Mouse (Mus musculus) neural tube, embryonic 12.5 days (tissue): ENCODE results near the gene Lrrc3b. TPM values are rescaled to one million over a fixed set of nuclear protein-coding genes. Genes with fewer than 3 reads are reported as not detected.

Source experiments
- ATAC-seq: fragments of 200-750 bp; cut with Nextera tagmentation; 2 replicates; pipeline ENCODE4 v1.8.0; 2017; ENCODE audit warnings: low read depth, mild to moderate bottlenecking, moderate TSS enrichment, moderate library complexity; ENCODE audit not compliant: low FRiP score
- H3K27ac ChIP-seq: fragments of 300-500 bp; sonication (generic); 2 replicates; pipeline ENCODE4 v1.5.1; 2016
- H3K27me3 ChIP-seq: fragments of 300-500 bp; sonication (generic); replicated peaks from 2 replicates; pipeline ENCODE4 v1.6.1; 2016; ENCODE audit warnings: mild to moderate bottlenecking
- H3K36me3 ChIP-seq: fragments of 300-500 bp; sonication (generic); 2 replicates; pipeline ENCODE4 v1.6.1; 2016; ENCODE audit warnings: mild to moderate bottlenecking
- H3K4me1 ChIP-seq: fragments of 300-500 bp; sonication (generic); 2 replicates; pipeline ENCODE4 v1.6.1; 2016
- H3K4me2 ChIP-seq: fragments of 300-500 bp; sonication (generic); replicated peaks from 2 replicates; pipeline ENCODE4 v1.6.1; 2016; ENCODE audit warnings: mild to moderate bottlenecking
- H3K4me3 ChIP-seq: fragments of 300-500 bp; sonication (generic); 2 replicates; pipeline ENCODE4 v1.5.1; 2016
- H3K9ac ChIP-seq: fragments of 300-500 bp; sonication (generic); 2 replicates; pipeline ENCODE4 v1.6.1; 2016; ENCODE audit warnings: mild to moderate bottlenecking
- H3K9me3 ChIP-seq: fragments of 300-500 bp; sonication (generic); 2 replicates; pipeline ENCODE4 v1.6.1; 2016; ENCODE audit warnings: mild to moderate bottlenecking
- WGBS: fragments of 180-500 bp; shearing (Covaris S2); methylation state at CpG from one replicate; pipeline ENCODE4 v1.1.7; 2016; 5-methylcytosine and 5-hydroxymethylcytosine counted together
- polyA plus RNA-seq: library from polyadenylated mRNA; unstranded; fragments of >200 nt; fragmentation: Nextera tagmentation; extraction: Ambion mirVana; gene quantifications from 2 replicates; pipeline ENCODE4 v1.2.1, GENCODE M21; 2016

Gene Lrrc3b
- polyA plus RNA-seq, 1 experiment from 2014 or later, result 1.0 TPM

GRCm38 (mm10) chr14:15325872-15326271 lies 112.9 kb downstream of the Lrrc3b start:
- Histone ChIP-seq H3K4me2 (no peak overlapping the region), H3K4me3 (no peak overlapping the region), H3K27ac (no peak overlapping the region), H3K9me3 (no peaks in the 10 kb centered on the region), H3K4me1 (no peaks in the 10 kb centered on the region), H3K9ac (no peak overlapping the region), H3K36me3 (no peaks in the 10 kb centered on the region), H3K27me3 (no peaks in the 10 kb centered on the region)
- ATAC-seq, result no peak
- 90% methylated on average over 1 of the region's 1 CpGs for WGBS

- H3K9ac ChIP-seq, result no peak overlapping the region
- H3K4me3 ChIP-seq, result no peak overlapping the region
- H3K4me1 ChIP-seq, result no peaks in the 10 kb centered on the region
- H3K9me3 ChIP-seq, result no peaks in the 10 kb centered on the region
- no peak overlapping the region for H3K27ac ChIP-seq
- no peaks in the 10 kb centered on the region for H3K27me3 ChIP-seq
- H3K4me2 ChIP-seq, result no peak overlapping the region
- no peaks in the 10 kb centered on the region for H3K36me3 ChIP-seq
- no peak for ATAC-seq
- 81% methylated on average over 9 of the region's 9 CpGs for WGBS
Observed at GRCm38 (mm10) chr14:15322441-15323123, 116.2 kb downstream of the Lrrc3b start.

- no peak overlapping the region for H3K4me2 ChIP-seq
- H3K27me3 ChIP-seq, result no peaks in the 10 kb centered on the region
- H3K27ac ChIP-seq, result no peak overlapping the region
- H3K4me1 ChIP-seq, result no peaks in the 10 kb centered on the region
- H3K36me3 ChIP-seq, result no peaks in the 10 kb centered on the region
- no peaks in the 10 kb centered on the region for H3K9me3 ChIP-seq
- H3K4me3 ChIP-seq, result no peak overlapping the region
- no peak overlapping the region for H3K9ac ChIP-seq
- ATAC-seq, result no peak
Observed at GRCm38 (mm10) chr14:15319399-15319915, 119.3 kb downstream of the Lrrc3b start.

- H3K27me3 ChIP-seq, result no peaks in the 10 kb centered on the region
- H3K36me3 ChIP-seq, result no peaks in the 10 kb centered on the region
- ATAC-seq, result no peak
- H3K9me3 ChIP-seq, result no peaks in the 10 kb centered on the region
- no peaks in the 10 kb centered on the region for H3K4me1 ChIP-seq
- no peak overlapping the region for H3K4me3 ChIP-seq
- H3K27ac ChIP-seq, result no peak overlapping the region
- WGBS, result 84% methylated on average over 2 of the region's 2 CpGs
- no peak overlapping the region for H3K9ac ChIP-seq
- H3K4me2 ChIP-seq, result no peak overlapping the region
Observed at GRCm38 (mm10) chr14:15308576-15308975, 130.2 kb downstream of the Lrrc3b start.
